22 mouse cellular contexts compared by ENCODE assay signal in the genomic region with DNA sequence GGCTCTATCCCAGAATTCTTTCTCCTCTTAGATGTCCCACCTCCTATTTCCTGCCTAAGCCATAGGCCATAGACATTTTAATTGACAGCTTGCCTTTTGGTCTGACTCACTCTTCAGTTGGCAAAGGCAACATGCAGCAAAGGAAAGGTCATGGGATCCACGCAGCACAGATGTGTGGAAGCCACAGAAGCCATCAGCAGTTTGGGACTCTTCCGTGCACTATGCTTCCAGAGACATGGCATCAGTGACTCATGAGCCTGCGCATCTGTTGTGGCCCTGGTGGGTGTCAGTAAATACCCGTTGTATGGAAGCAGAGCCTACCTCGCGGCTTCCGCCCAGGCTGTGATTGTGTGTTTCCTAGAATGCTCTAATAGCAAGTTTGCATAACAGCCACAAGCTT.
A peak's percentile ranks its signal among the peaks of the same experiment; 100 is the strongest.
DNase-seq lines count a peak whose midpoint lies in the region; ATAC-seq and TF ChIP-seq lines count a peak whose summit lies in the region.
"Had no signal": no experiment of that assay in that cellular context is flagged by ENCODE, and none has a peak within 500 bp of the region (broad histone marks: within the 10 kb centered on the region; RNA-seq: fewer than 3 reads in every experiment).

No protein-coding gene starts in this region.

- ATAC-seq in heart, embryonic 11.5 days (replicated peaks; ENCODE audit: insufficient number of reproducible peaks, low FRiP score, low TSS enrichment) = no peak
- ATAC-seq: forebrain, embryonic 15.5 days; hindbrain, embryonic 16.5 days; intestine, embryonic 16.5 days; lung, postnatal 0 days had no signal

- no peaks in the 10 kb centered on the region for H3K79me3 ChIP-seq in C2C12 (ENCODE audit: low read depth)

- no peak overlapping the region for H3K4me3 ChIP-seq in C2C12 (ENCODE audit: insufficient read depth, poor library complexity, severe bottlenecking)
- H3K4me3 ChIP-seq in heart, embryonic 11.5 days (ENCODE audit: low read depth, low read length) = no peak overlapping the region
- H3K4me3 ChIP-seq: embryonic facial prominence, embryonic 13.5 days; forebrain, embryonic 15.5 days; midbrain, embryonic 12.5 days; stomach, embryonic 15.5 days had no signal

- no peaks in the 10 kb centered on the region for H3K79me2 ChIP-seq in C2C12 (ENCODE audit: control insufficient read depth, insufficient read depth)

- H3K4me2 ChIP-seq in heart, embryonic 11.5 days = no peak overlapping the region
- H3K4me2 ChIP-seq: embryonic facial prominence, embryonic 13.5 days; forebrain, embryonic 15.5 days; midbrain, embryonic 12.5 days; stomach, embryonic 15.5 days had no signal

- no peaks in the 10 kb centered on the region for H3K9me3 ChIP-seq in heart, embryonic 11.5 days (replicated peaks; ENCODE audit: control insufficient read depth, low read length)
- H3K9me3 ChIP-seq: embryonic facial prominence, embryonic 13.5 days; forebrain, embryonic 15.5 days; G1E; midbrain, embryonic 12.5 days; stomach, embryonic 15.5 days had no signal

- DNase-seq in layer of hippocampus, adult 11-12 months (ENCODE audit: low spot score) = peak; percentile 17
- DNase-seq in layer of hippocampus, postnatal 10 days (ENCODE audit: low spot score in 2 of 2) = no peak
- DNase-seq in adipocyte (ENCODE audit: low spot score) = peak; percentile 48
- DNase-seq in layer of hippocampus, adult 9-10 months (ENCODE audit: low spot score) = peak; percentile 22
- DNase-seq in neural tube, embryonic 10.5 days (ENCODE audit: extremely low spot score, low spot score) = no peak
- no peak for DNase-seq in kidney, postnatal 10 days
- DNase-seq: cerebellum, adult 2 months; heart, postnatal 4 days; left cerebral cortex, postnatal 4 days; liver; thymus, adult 18-20 months had no signal

- no peak overlapping the region for H3K9ac ChIP-seq in heart, embryonic 11.5 days (ENCODE audit: low read depth, low read length)
- H3K9ac ChIP-seq: embryonic facial prominence, embryonic 13.5 days; forebrain, embryonic 15.5 days; midbrain, embryonic 12.5 days; stomach, embryonic 15.5 days had no signal

- H3K27ac ChIP-seq in heart, embryonic 11.5 days (ENCODE audit: low read depth, low read length) = no peak overlapping the region
- H3K27ac ChIP-seq: embryonic facial prominence, embryonic 13.5 days; forebrain, embryonic 15.5 days; kidney, postnatal 0 days; midbrain, embryonic 12.5 days; stomach, embryonic 15.5 days had no signal

- H3K36me3 ChIP-seq in C2C12 (ENCODE audit: control insufficient read depth, insufficient read depth) = no peaks in the 10 kb centered on the region
- H3K36me3 ChIP-seq in heart, embryonic 11.5 days (ENCODE audit: control insufficient read depth, insufficient read depth, low read length) = no peaks in the 10 kb centered on the region
- H3K36me3 ChIP-seq: embryonic facial prominence, embryonic 13.5 days; forebrain, embryonic 15.5 days; G1E; midbrain, embryonic 12.5 days; stomach, embryonic 15.5 days had no signal

- no peak for TF ChIP-seq CTCF in C2C12 (IDR thresholded peaks at IDR 0.05; ENCODE audit: control insufficient read depth, insufficient read depth, insufficient read length)

- H3ac ChIP-seq in C2C12 (ENCODE audit: control insufficient read depth, insufficient read length, low read depth) = no peak overlapping the region

- H3K4me1 ChIP-seq in heart, embryonic 11.5 days (ENCODE audit: control insufficient read depth, insufficient read depth, low read length) = no peaks in the 10 kb centered on the region
- H3K4me1 ChIP-seq: forebrain, embryonic 15.5 days; midbrain, embryonic 12.5 days; stomach, embryonic 15.5 days had no signal

- no peaks in the 10 kb centered on the region for H3K27me3 ChIP-seq in C2C12 (ENCODE audit: control insufficient read depth, insufficient read depth, insufficient read length)
- no peaks in the 10 kb centered on the region for H3K27me3 ChIP-seq in heart, embryonic 11.5 days (ENCODE audit: control insufficient read depth, insufficient read depth, low read length)
- H3K27me3 ChIP-seq: embryonic facial prominence, embryonic 13.5 days; forebrain, embryonic 15.5 days; midbrain, embryonic 12.5 days; stomach, embryonic 15.5 days had no signal

- WGBS in heart, embryonic 11.5 days (ENCODE audit: insufficient replicate concordance) = 88% methylated on average over 7 of the region's 7 CpGs

TF ChIP-seq in C2C12, 6 proteins besides CTCF, POLR2A, EP300 and RAD21:
- TF ChIP-seq FOSL1 (IDR thresholded peaks at IDR 0.05; ENCODE audit: insufficient read depth, low read length, poor library complexity, severe bottlenecking) = no peak
- TF ChIP-seq MAX (IDR thresholded peaks at IDR 0.05) = no peak
- TF ChIP-seq CEBPB (IDR thresholded peaks at IDR 0.05; ENCODE audit: low read depth) = peak; percentile 4
- no peak for TF ChIP-seq USF1 (IDR thresholded peaks at IDR 0.05; ENCODE audit: low read depth)
- TF ChIP-seq MYOD1 (IDR thresholded peaks at IDR 0.05; ENCODE audit: control insufficient read depth, insufficient read length, low read depth) = peak; percentile 94
- no peak for TF ChIP-seq MYOG (IDR thresholded peaks at IDR 0.05; ENCODE audit: control insufficient read depth, extremely low read depth, insufficient read length)

Comparison
In these comparisons a context has a peak if more than half of its experiments do, and no peak if none do; other contexts are left out.
1. DNase-seq: peak in layer of hippocampus, adult 11-12 months (single experiment), adipocyte (single experiment) and layer of hippocampus, adult 9-10 months (single experiment); none in layer of hippocampus, postnatal 10 days (0 of 2), neural tube, embryonic 10.5 days (single experiment) and kidney, postnatal 10 days (single experiment).